Mouse (Mus musculus): ENCODE measurements at regions not wholly inside any gene's neighbourhood (a gene's known extent, or its start where the extent isn't known, plus 50 kb on each side); places are given as distances from the start of the nearest gene placed in this dataset.

DNA sequence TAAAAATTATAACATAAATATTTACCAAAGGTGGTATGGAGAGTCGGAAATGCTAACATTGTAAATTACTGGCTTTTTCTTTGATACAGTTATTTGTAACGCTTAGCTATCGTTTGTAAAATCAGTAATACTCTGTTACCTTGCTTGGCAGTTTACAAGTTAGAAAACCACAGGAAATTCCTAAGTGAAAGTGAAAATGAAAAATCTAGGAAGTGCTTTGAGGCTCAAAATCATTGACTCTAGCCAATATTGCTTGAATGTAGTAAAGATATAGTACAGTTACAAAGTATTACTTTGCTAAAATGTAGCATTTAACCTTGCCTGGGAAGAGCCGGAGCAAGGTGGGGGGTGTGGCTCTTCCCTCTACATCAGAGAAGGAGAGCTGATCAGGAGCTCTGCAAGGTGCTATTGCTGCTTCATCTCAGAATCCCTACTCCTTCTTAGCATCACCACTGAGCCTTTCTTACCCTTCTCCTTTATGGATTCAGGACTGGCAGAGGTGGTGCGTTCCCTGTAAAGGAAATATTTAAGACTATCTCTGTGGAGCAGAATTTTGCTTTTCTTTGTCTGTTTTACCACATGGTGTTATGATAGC, 58.5 kb upstream of the Gpc5 start:
- TF ChIP-seq EP300 (IDR thresholded peaks at IDR 0.05; ENCODE audit: insufficient read depth, low read depth, low read length), result no peak
- TF ChIP-seq CTCF (IDR thresholded peaks at IDR 0.05), result no peak
- no peak for TF ChIP-seq POLR2A (IDR thresholded peaks at IDR 0.05; ENCODE audit: insufficient read depth, low read depth, low read length)
- Histone ChIP-seq H3K36me3 (ENCODE audit: control insufficient read depth, insufficient read depth, low read length) (no peaks in the 10 kb centered on the region), H3K79me2 (replicated peaks; ENCODE audit: control insufficient read depth, insufficient read depth, low read length) (no peaks in the 10 kb centered on the region), H3K4me1 (ENCODE audit: control insufficient read depth, insufficient read depth, low read length) (no peaks in the 10 kb centered on the region), H3K9ac (ENCODE audit: low read depth, low read length) (no peak overlapping the region), H3K27me3 (ENCODE audit: control insufficient read depth, insufficient read depth, low read length) (no peaks in the 10 kb centered on the region), H3K27ac (no peak overlapping the region), H3K4me3 (no peak overlapping the region)
- intact Hi-C loops (cut with DNase I), result no loop called here
- no peak for DNase-seq
- 68% methylated on average over 5 of the region's 5 CpGs for WGBS

DNA sequence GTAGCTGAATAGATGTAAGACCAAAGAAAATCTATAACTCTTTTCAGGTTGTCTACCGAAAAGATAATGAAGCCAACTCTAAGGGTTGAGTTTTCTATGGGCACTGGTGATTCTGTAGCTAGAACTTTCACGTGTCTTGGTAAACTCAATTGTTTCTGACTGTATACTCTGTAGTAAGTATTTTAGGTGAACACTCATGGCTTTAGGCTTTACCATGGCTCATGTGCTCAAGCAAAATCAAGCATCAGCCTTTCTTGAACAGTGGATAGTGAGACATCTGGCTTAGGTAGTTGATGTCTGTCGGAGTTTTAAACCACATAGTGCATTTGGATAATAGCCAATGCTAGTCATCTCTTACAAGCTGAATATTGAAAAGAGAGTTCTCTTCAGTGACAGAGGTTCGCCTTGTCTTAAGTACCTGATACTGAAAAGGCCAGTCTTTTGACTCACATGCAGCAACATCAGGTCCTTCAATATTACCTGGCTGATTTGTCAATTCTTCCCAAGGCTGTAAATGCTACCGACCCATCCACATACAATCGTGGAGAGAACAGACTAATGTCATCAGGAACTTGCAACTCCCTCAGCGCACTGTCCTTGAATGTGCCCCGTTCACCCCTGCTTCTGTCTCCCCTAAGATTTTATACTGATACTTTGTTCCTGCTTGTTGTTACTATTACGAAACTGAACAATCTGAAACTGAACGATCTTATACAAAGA, 57.1 kb upstream of the Gpc5 start:
- no peak for DNase-seq
- intact Hi-C loops (cut with DNase I), result no loop called here

DNA sequence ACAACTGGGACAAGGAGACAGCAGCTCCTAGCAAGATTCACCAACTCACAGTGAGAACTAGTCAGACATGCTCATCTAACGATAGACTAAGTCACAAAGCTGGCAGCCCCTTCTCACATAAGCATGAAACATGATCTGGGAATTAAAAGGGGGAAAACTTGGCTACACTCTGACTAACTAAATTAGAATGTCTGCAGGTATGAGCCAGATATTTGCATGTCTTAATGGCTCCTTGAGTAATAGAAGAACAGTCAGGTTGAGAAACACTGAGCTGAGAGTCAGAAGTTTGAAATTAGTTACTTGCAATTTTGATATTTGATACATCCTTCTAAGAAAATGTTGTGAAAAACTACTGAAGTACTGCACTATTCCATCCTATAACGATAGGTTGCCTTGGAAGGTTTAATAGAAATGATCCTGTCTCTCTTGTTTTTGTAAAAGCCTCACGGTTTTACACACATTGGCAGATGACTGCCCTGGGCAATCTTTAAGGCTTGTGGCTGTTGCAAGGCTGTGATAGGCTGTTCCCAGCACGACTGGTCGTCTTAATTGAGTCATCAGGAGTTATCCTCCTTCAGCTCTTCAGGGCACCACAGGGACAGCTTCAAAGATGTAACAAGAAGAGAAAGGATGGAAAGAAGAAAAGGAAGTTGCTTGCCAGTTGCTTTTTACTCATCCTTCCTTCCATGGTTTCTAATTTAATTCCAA, 54.8 kb upstream of the Gpc5 start:
- H3K9ac ChIP-seq (ENCODE audit: low read depth, low read length), result no peak overlapping the region
- intact Hi-C loops (cut with DNase I), result no loop called here

More for the DNA sequence above, 57.1 kb upstream of the Gpc5 start:
- Histone ChIP-seq H3K4me3 (no peak overlapping the region), H3K27me3 (ENCODE audit: control insufficient read depth, insufficient read depth, low read length) (no peaks in the 10 kb centered on the region), H3K79me2 (replicated peaks; ENCODE audit: control insufficient read depth, insufficient read depth, low read length) (no peaks in the 10 kb centered on the region), H3K27ac (no peak overlapping the region), H3K4me1 (ENCODE audit: control insufficient read depth, insufficient read depth, low read length) (no peaks in the 10 kb centered on the region), H3K9ac (ENCODE audit: low read depth, low read length) (no peak overlapping the region), H3K36me3 (ENCODE audit: control insufficient read depth, insufficient read depth, low read length) (no peaks in the 10 kb centered on the region)
- TF ChIP-seq EP300 (IDR thresholded peaks at IDR 0.05; ENCODE audit: insufficient read depth, low read depth, low read length) (no peak), CTCF (IDR thresholded peaks at IDR 0.05) (no peak), POLR2A (IDR thresholded peaks at IDR 0.05; ENCODE audit: insufficient read depth, low read depth, low read length) (no peak)
- WGBS, result 87% methylated on average over 10 of the region's 10 CpGs

DNA sequence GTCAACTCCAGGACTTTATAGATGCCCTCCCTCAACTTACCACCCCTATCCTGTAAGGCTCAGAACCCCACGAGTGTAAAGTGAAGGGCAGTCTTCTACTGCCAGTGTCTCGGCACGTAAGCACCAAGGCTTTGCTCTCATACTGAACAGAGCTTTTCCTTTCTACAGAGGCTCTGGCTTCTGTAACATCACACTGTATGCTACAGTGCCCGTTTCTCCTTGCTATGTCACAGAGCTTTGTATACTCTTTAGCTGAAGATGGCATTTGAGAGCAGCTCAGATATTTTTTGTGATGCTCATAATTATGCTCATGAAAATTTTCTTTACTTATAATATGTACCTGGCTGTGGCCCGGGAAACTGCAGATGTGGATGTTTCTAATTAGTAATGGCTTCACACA, 53.2 kb upstream of the Gpc5 start:
- 64% methylated on average over 5 of the region's 5 CpGs for WGBS
- Histone ChIP-seq H3K27me3 (ENCODE audit: control insufficient read depth, insufficient read depth, low read length) (no peaks in the 10 kb centered on the region), H3K27ac (no peak overlapping the region), H3K79me2 (replicated peaks; ENCODE audit: control insufficient read depth, insufficient read depth, low read length) (0 out of 2 replicates have a peak, but pooled peaks cover 2% of the 10 kb centered on the region), H3K4me3 (no peak overlapping the region), H3K4me1 (ENCODE audit: control insufficient read depth, insufficient read depth, low read length) (no peaks in the 10 kb centered on the region), H3K36me3 (ENCODE audit: control insufficient read depth, insufficient read depth, low read length) (peaks cover under 1% of the 10 kb centered on the region; the same call in 1 of the 2 replicates), H3K9ac (ENCODE audit: low read depth, low read length) (no peak overlapping the region)
- no peak for DNase-seq
- intact Hi-C loops (cut with DNase I), result no loop called here
- no peak for TF ChIP-seq POLR2A (IDR thresholded peaks at IDR 0.05; ENCODE audit: insufficient read depth, low read depth, low read length)
- no peak for TF ChIP-seq CTCF (IDR thresholded peaks at IDR 0.05)
- TF ChIP-seq EP300 (IDR thresholded peaks at IDR 0.05; ENCODE audit: insufficient read depth, low read depth, low read length), result no peak

More for the DNA sequence above, 54.8 kb upstream of the Gpc5 start:
- H3K36me3 ChIP-seq (ENCODE audit: control insufficient read depth, insufficient read depth, low read length), result no peaks in the 10 kb centered on the region
- H3K27ac ChIP-seq, result no peak overlapping the region
- no peak for DNase-seq
- no peaks in the 10 kb centered on the region for H3K79me2 ChIP-seq (replicated peaks; ENCODE audit: control insufficient read depth, insufficient read depth, low read length)
- no peak for TF ChIP-seq POLR2A (IDR thresholded peaks at IDR 0.05; ENCODE audit: insufficient read depth, low read depth, low read length)
- no peak for TF ChIP-seq CTCF (IDR thresholded peaks at IDR 0.05)
- no peak for TF ChIP-seq EP300 (IDR thresholded peaks at IDR 0.05; ENCODE audit: insufficient read depth, low read depth, low read length)
- 61% methylated on average over 5 of the region's 5 CpGs for WGBS
- H3K4me1 ChIP-seq (ENCODE audit: control insufficient read depth, insufficient read depth, low read length), result no peaks in the 10 kb centered on the region
- H3K4me3 ChIP-seq, result no peak overlapping the region
- no peaks in the 10 kb centered on the region for H3K27me3 ChIP-seq (ENCODE audit: control insufficient read depth, insufficient read depth, low read length)

DNA sequence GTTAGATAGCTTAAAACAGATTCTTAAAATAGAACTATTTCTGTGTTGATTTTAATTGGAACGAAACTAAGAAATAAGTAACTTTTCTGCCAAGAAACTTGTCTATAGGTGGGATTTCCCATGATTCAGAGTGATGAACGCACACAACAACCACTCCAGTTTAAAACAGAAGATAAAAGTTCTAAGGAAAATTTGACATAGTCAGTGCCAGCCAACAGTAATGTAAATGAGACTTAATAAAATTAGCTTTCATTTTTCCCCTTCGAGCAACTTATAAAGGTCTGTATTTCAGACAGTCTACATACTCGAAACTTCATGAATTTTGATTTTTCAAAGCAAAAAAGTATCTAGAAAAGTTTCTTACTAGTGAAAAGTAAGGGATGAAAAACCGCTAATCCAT, 52.5 kb upstream of the Gpc5 start:
- H3K27ac ChIP-seq, result no peak overlapping the region
- no peak for TF ChIP-seq POLR2A (IDR thresholded peaks at IDR 0.05; ENCODE audit: insufficient read depth, low read depth, low read length)
- no peak for TF ChIP-seq CTCF (IDR thresholded peaks at IDR 0.05)
- TF ChIP-seq EP300 (IDR thresholded peaks at IDR 0.05; ENCODE audit: insufficient read depth, low read depth, low read length), result no peak
- 66% methylated on average over 5 of the region's 5 CpGs for WGBS
- intact Hi-C loops (cut with DNase I), result no loop called here
- H3K4me1 ChIP-seq (ENCODE audit: control insufficient read depth, insufficient read depth, low read length), result no peaks in the 10 kb centered on the region
- no peaks in the 10 kb centered on the region for H3K27me3 ChIP-seq (ENCODE audit: control insufficient read depth, insufficient read depth, low read length)
- H3K79me2 ChIP-seq (replicated peaks; ENCODE audit: control insufficient read depth, insufficient read depth, low read length), result 0 out of 2 replicates have a peak, but pooled peaks cover 2% of the 10 kb centered on the region
- H3K4me3 ChIP-seq, result no peak overlapping the region
- H3K9ac ChIP-seq (ENCODE audit: low read depth, low read length), result no peak overlapping the region
- peaks cover 5% of the 10 kb centered on the region; the same call in 1 of the 2 replicates for H3K36me3 ChIP-seq (ENCODE audit: control insufficient read depth, insufficient read depth, low read length)
- no peak for DNase-seq

All from heart, adult 2 months (tissue).